Mouse (Mus musculus): ENCODE data around the gene Apobec3. TPM values are rescaled to one million over a fixed set of nuclear protein-coding genes. Genes with fewer than 3 reads are reported as not detected.
"Not testable (repeated sequence)": the region's sequence is repeated elsewhere in the genome, so short reads cannot be mapped to it uniquely, and the experiment has no call there.

Gene Apobec3
- total RNA-seq, 1 experiment from 2014 or later = 189 TPM

GRCm38 (mm10) chr15:79892213-79892541, 718 bp downstream of the Apobec3 start:
- ATAC-seq (replicated peaks in 1 of 2; ENCODE audit: insufficient read depth in 1 of 2, low FRiP score in 2 of 2, low TSS enrichment in 1 of 2, low read depth in 1 of 2, poor library complexity in 2 of 2, severe bottlenecking in 2 of 2) = peak; percentile 87 to 96

- no peak for ATAC-seq (replicated peaks in 1 of 2; ENCODE audit: insufficient read depth in 1 of 2, low FRiP score in 2 of 2, low TSS enrichment in 1 of 2, low read depth in 1 of 2, poor library complexity in 2 of 2, severe bottlenecking in 2 of 2)
Measured at GRCm38 (mm10) chr15:79892995-79893823, 1.8 kb downstream of the Apobec3 start.

GRCm38 (mm10) chr15:79893824-79894123, 2.3 kb downstream of the Apobec3 start:
- ATAC-seq (replicated peaks in 1 of 2; ENCODE audit: insufficient read depth in 1 of 2, low FRiP score in 2 of 2, low TSS enrichment in 1 of 2, low read depth in 1 of 2, poor library complexity in 2 of 2, severe bottlenecking in 2 of 2) = no peak

DNA sequence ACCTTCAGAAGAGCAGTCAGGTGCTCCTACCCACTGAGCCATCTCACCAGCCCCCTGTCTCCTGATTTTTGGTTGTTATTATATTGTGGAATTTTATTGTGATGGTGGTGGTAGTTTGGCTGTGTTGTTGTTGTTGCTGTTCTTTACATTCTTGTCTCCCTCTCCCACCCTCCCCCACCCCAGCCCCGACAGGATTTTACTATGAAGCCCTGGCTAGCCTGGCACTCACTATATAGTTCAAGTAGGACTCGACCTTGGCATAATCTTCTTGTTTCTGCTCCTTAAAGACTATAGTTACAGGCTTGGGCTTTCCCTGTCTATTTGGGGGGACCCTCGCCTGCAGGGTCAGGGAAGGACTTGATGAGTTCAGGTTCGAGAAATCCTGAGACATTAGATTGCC, 2.9 kb downstream of the Apobec3 start:
- ATAC-seq (replicated peaks in 1 of 2; ENCODE audit: insufficient read depth in 1 of 2, low FRiP score in 2 of 2, low TSS enrichment in 1 of 2, low read depth in 1 of 2, poor library complexity in 2 of 2, severe bottlenecking in 2 of 2) = no peak

- ATAC-seq (replicated peaks in 1 of 2; ENCODE audit: insufficient read depth in 1 of 2, low FRiP score in 2 of 2, low TSS enrichment in 1 of 2, low read depth in 1 of 2, poor library complexity in 2 of 2, severe bottlenecking in 2 of 2) = not testable (repeated sequence)
Measured at GRCm38 (mm10) chr15:79895221-79896079, 4.0 kb downstream of the Apobec3 start.

- ATAC-seq (replicated peaks in 1 of 2; ENCODE audit: insufficient read depth in 1 of 2, low FRiP score in 2 of 2, low TSS enrichment in 1 of 2, low read depth in 1 of 2, poor library complexity in 2 of 2, severe bottlenecking in 2 of 2) = no peak
Measured at GRCm38 (mm10) chr15:79896080-79896725, 4.7 kb downstream of the Apobec3 start.

DNA sequence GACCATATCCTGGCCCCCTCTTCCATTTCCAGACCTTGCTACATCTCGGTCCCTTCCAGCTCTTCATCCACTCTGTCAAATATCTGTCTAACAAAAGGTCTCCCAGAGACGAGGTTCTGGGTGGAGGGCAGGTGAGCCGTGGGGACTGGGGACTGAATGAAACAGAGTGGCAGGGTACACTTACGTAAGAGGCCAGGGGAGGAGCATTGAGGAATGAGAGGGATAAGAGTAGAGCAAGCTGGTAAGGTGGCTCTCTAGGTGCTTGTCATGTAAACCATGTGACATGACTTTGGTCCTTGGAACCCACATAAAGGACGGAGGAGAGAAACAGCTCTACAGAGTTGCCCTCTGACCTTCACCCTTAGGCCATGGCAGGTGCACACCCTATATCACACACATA, 7.5 kb downstream of the Apobec3 start:
- ATAC-seq (replicated peaks in 1 of 2; ENCODE audit: insufficient read depth in 1 of 2, low FRiP score in 2 of 2, low TSS enrichment in 1 of 2, low read depth in 1 of 2, poor library complexity in 2 of 2, severe bottlenecking in 2 of 2) = no peak

DNA sequence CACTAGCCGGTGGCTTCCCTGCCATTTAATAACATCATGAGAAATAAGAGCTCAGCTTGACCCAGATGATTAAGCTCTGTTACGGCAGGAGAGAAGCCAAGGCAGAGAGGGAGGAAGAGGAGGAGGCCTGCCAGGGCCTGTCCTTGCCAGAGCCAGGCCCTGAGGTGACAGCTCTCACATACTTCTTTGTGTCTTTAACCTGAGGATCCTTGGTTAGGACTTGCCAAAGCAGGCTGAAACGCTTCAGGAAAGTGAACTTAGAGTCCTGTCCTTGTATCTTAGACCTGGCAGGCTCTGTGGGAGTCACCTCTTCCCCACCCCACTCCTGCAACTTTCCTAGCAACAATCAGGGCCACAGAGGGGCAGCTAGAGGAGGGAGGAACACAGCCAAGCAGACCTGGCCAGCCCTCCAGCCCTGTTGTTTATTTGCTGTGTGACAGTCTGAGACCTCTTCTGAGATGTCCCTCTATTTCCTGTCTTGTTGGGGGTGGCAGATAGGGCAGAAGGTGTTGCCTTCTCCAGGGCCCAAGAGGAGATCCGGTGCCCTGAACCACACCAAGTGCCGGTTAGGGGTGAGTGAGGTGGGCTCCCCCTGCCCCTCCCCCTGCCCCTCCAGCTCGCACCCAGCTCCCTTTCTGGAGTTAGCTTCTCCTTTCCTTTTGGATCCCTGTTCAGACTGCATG, 8.5 kb downstream of the Apobec3 start:
- no peak for ATAC-seq (replicated peaks in 1 of 2; ENCODE audit: insufficient read depth in 1 of 2, low FRiP score in 2 of 2, low TSS enrichment in 1 of 2, low read depth in 1 of 2, poor library complexity in 2 of 2, severe bottlenecking in 2 of 2)

GRCm38 (mm10) chr15:79900751-79901150, 9.3 kb downstream of the Apobec3 start:
- ATAC-seq (replicated peaks in 1 of 2; ENCODE audit: insufficient read depth in 1 of 2, low FRiP score in 2 of 2, low TSS enrichment in 1 of 2, low read depth in 1 of 2, poor library complexity in 2 of 2, severe bottlenecking in 2 of 2) = 0 out of 4 replicates have a peak, but pooled peaks of 1 of the 2 experiments have one; percentile 51

- ATAC-seq (replicated peaks in 1 of 2; ENCODE audit: insufficient read depth in 1 of 2, low FRiP score in 2 of 2, low TSS enrichment in 1 of 2, low read depth in 1 of 2, poor library complexity in 2 of 2, severe bottlenecking in 2 of 2) = no peak
Measured at GRCm38 (mm10) chr15:79901399-79901798, 9.9 kb downstream of the Apobec3 start.

DNA sequence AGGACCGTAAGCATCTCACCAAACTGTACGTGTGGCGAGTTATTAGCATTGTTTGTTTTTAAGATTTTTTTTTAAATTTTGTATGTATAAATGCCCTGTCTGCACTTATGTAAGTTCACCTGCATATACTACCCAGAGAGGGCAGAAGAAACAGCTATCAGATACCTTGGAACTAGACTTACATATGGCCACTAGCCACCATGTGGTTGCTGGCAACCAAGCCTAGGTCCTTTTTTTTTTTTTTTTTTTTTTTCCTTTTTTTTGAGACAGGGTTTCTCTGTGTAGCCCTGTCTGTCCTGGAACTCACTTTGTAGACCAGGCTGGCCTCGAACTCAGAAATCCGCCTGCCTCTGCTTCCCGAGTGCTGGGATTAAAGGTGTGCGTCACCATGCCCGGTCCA, 11.6 kb downstream of the Apobec3 start:
- not testable (repeated sequence) for ATAC-seq (replicated peaks in 1 of 2; ENCODE audit: insufficient read depth in 1 of 2, low FRiP score in 2 of 2, low TSS enrichment in 1 of 2, low read depth in 1 of 2, poor library complexity in 2 of 2, severe bottlenecking in 2 of 2)

- ATAC-seq (replicated peaks in 1 of 2; ENCODE audit: insufficient read depth in 1 of 2, low FRiP score in 2 of 2, low TSS enrichment in 1 of 2, low read depth in 1 of 2, poor library complexity in 2 of 2, severe bottlenecking in 2 of 2) = no peak
Measured at GRCm38 (mm10) chr15:79903963-79904362, 12.5 kb downstream of the Apobec3 start.

- ATAC-seq (replicated peaks in 1 of 2; ENCODE audit: insufficient read depth in 1 of 2, low FRiP score in 2 of 2, low TSS enrichment in 1 of 2, low read depth in 1 of 2, poor library complexity in 2 of 2, severe bottlenecking in 2 of 2) = not testable (repeated sequence)
Measured at GRCm38 (mm10) chr15:79904678-79905077, 13.2 kb downstream of the Apobec3 start.

- ATAC-seq (replicated peaks in 1 of 2; ENCODE audit: insufficient read depth in 1 of 2, low FRiP score in 2 of 2, low TSS enrichment in 1 of 2, low read depth in 1 of 2, poor library complexity in 2 of 2, severe bottlenecking in 2 of 2) = no peak
Measured at GRCm38 (mm10) chr15:79905211-79905610, 13.8 kb downstream of the Apobec3 start.

GRCm38 (mm10) chr15:79906855-79907254, 15.4 kb downstream of the Apobec3 start:
- ATAC-seq (replicated peaks in 1 of 2; ENCODE audit: insufficient read depth in 1 of 2, low FRiP score in 2 of 2, low TSS enrichment in 1 of 2, low read depth in 1 of 2, poor library complexity in 2 of 2, severe bottlenecking in 2 of 2) = no peak

DNA sequence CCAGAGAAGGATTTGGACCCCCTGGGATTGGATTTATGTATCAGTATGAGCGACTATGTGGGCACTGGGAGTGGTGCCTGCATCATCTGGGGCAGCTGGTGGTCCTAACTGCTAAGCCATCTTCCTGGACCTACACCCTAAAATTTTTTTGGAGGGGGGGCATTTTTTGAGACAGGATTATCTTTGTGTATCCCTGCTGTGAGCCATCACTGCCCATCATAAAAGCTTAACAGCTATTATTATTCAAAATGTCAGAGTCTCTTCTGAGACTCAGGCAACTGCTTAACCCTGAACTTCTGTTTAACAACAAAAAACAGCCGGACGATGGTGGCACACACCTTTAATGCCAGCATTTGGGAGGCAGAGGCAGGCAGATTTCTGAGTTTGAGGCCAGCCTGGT, 17.5 kb downstream of the Apobec3 start:
- not testable (repeated sequence) for ATAC-seq (replicated peaks in 1 of 2; ENCODE audit: insufficient read depth in 1 of 2, low FRiP score in 2 of 2, low TSS enrichment in 1 of 2, low read depth in 1 of 2, poor library complexity in 2 of 2, severe bottlenecking in 2 of 2)

GRCm38 (mm10) chr15:79910812-79911211, 19.4 kb downstream of the Apobec3 start:
- ATAC-seq (replicated peaks in 1 of 2; ENCODE audit: insufficient read depth in 1 of 2, low FRiP score in 2 of 2, low TSS enrichment in 1 of 2, low read depth in 1 of 2, poor library complexity in 2 of 2, severe bottlenecking in 2 of 2) = not testable (repeated sequence)

Measured in hematopoietic stem cell, adult 5-6 weeks (primary cell).